ENCODE assay signal across 9 mouse cellular contexts in genomic region chr10:59911561-59912198, GRCm38 (mm10). TPM values are rescaled to one million over a fixed set of nuclear protein-coding genes. Genes with fewer than 3 reads are reported as not detected.
DNase-seq lines count a peak whose midpoint lies in the region; ATAC-seq lines count a peak whose summit lies in the region.
"Had no signal": no experiment of that assay in that cellular context is flagged by ENCODE, and none has a peak within 500 bp of the region (broad histone marks: within the 10 kb centered on the region; RNA-seq: fewer than 3 reads in every experiment).

No protein-coding gene starts in this region.

- no peak for ATAC-seq in heart, embryonic 11.5 days (replicated peaks; ENCODE audit: insufficient number of reproducible peaks, low FRiP score, low TSS enrichment)
- ATAC-seq in kidney, embryonic 14.5 days (ENCODE audit: low FRiP score, low TSS enrichment), result peak; percentile 13; the same call in 1 of the 2 replicates
- ATAC-seq in megakaryocyte progenitor cell, adult 5-6 weeks (replicated peaks; ENCODE audit: poor library complexity), result peak; percentile 36
- no peak for ATAC-seq in erythroid progenitor cell, adult 5-6 weeks (replicated peaks; ENCODE audit: low FRiP score, poor library complexity, severe bottlenecking)

- DNase-seq in B cell, adult 2 months, result peak; percentile 17 to 37
- peak; percentile 81 for DNase-seq in adrenal gland, postnatal 14 days
- DNase-seq in left cerebral cortex, postnatal 14 days (ENCODE audit: low spot score in 2 of 2), result no peak
- DNase-seq in layer of hippocampus, postnatal 25 days (ENCODE audit: extremely low spot score in 1 of 2, low spot score in 1 of 2), result no peak

- H3K27me3 ChIP-seq in heart, embryonic 11.5 days (ENCODE audit: control insufficient read depth, insufficient read depth, low read length), result peaks cover 7% of the 10 kb centered on the region; the same call in 1 of the 2 replicates
- H3K27me3 ChIP-seq in kidney, embryonic 14.5 days (ENCODE audit: control insufficient read depth, insufficient read depth, low read length), result no peaks in the 10 kb centered on the region

- H3K4me2 ChIP-seq in heart, embryonic 11.5 days, result peak overlapping the region; percentile 46
- H3K4me2 ChIP-seq in kidney, embryonic 14.5 days (replicated peaks; ENCODE audit: low read depth, low read length), result peak overlapping the region; percentile 36

- H3K4me3 ChIP-seq in heart, embryonic 11.5 days (ENCODE audit: low read depth, low read length), result peak overlapping the region; percentile 16
- no peak overlapping the region for H3K4me3 ChIP-seq in kidney, embryonic 14.5 days (ENCODE audit: low read length)

- peak overlapping the region; percentile 52; the same call in 1 of the 2 replicates for H3K9ac ChIP-seq in heart, embryonic 11.5 days (ENCODE audit: low read depth, low read length)
- peak overlapping the region; percentile 47 for H3K9ac ChIP-seq in kidney, embryonic 14.5 days (ENCODE audit: low read depth, low read length)

- H3K4me1 ChIP-seq in heart, embryonic 11.5 days (ENCODE audit: control insufficient read depth, insufficient read depth, low read length), result peaks cover 50% of the 10 kb centered on the region
- peaks cover 53% of the 10 kb centered on the region for H3K4me1 ChIP-seq in kidney, embryonic 14.5 days (ENCODE audit: control insufficient read depth, insufficient read depth, low read length)

- H3K36me3 ChIP-seq in heart, embryonic 11.5 days (ENCODE audit: control insufficient read depth, insufficient read depth, low read length), result no peaks in the 10 kb centered on the region
- H3K36me3 ChIP-seq in kidney, embryonic 14.5 days (ENCODE audit: control insufficient read depth, insufficient read depth, low read length), result no peaks in the 10 kb centered on the region

- peak overlapping the region; percentile 37; the same call in 1 of the 2 replicates for H3K27ac ChIP-seq in heart, embryonic 11.5 days (ENCODE audit: low read depth, low read length)
- H3K27ac ChIP-seq in kidney, embryonic 14.5 days (ENCODE audit: low read depth, low read length), result peak overlapping the region; percentile 42; the same call in 1 of the 2 replicates
- H3K27ac ChIP-seq: macrophage had no signal

- intact Hi-C loops in left cerebral cortex, postnatal 14 days (cut with DNase I), result no loop called here

- H3K9me3 ChIP-seq in heart, embryonic 11.5 days (replicated peaks; ENCODE audit: control insufficient read depth, low read length), result no peaks in the 10 kb centered on the region
- no peaks in the 10 kb centered on the region for H3K9me3 ChIP-seq in kidney, embryonic 14.5 days (ENCODE audit: control insufficient read depth, low read length)

- WGBS in heart, embryonic 11.5 days (ENCODE audit: insufficient replicate concordance), result 5% methylated on average over 25 of the region's 25 CpGs
- 2% methylated on average over 25 of the region's 25 CpGs for whole genome bisulfite sequencing in kidney, embryonic 14.5 days

RNA-seq across cellular contexts. Expression of gene Dnajb12, which starts 32.3 kb away (rescaled TPM):
- 49.5 and 50.6 TPM in 2 replicates for total RNA-seq in adrenal gland, postnatal 14 days (2021)
- 30.3 and 31.3 TPM in 2 replicates for polyA plus RNA-seq in heart, embryonic 11.5 days (2014; fragmentation: Nextera tagmentation; extraction: Ambion mirVana)
- polyA plus RNA-seq in kidney, embryonic 14.5 days (2014; fragmentation: Nextera tagmentation; extraction: Ambion mirVana), result 24.6 and 36.0 TPM in 2 replicates
- total RNA-seq in megakaryocyte progenitor cell, adult 5-6 weeks (2015), result 21.1 and 23.3 TPM in 2 replicates
- total RNA-seq in megakaryocyte progenitor cell, adult 5-6 weeks (2017), result 19.3 and 20.2 TPM in 2 replicates
- total RNA-seq in left cerebral cortex, postnatal 14 days (2021), result 10 to 100 TPM; 46.3 to 50.6 TPM
- total RNA-seq in layer of hippocampus, postnatal 25 days (2021), result 10 to 100 TPM; 53.3 to 54.0 TPM
- total RNA-seq in erythroid progenitor cell, adult 5-6 weeks (2015; ENCODE audit: low replicate concordance), result 27.2 and 34.2 TPM in 2 replicates
- total RNA-seq in erythroid progenitor cell, adult 5-6 weeks (2017; ENCODE audit: low replicate concordance), result 30.4 and 32.7 TPM in 2 replicates

RNA-seq across cellular contexts. Expression of gene Ddit4, which starts 40.0 kb away (rescaled TPM):
- total RNA-seq in adrenal gland, postnatal 14 days (2021), result 70.5 and 103 TPM in 2 replicates
- 1.9 and 3.4 TPM in 2 replicates for polyA plus RNA-seq in heart, embryonic 11.5 days (2014; fragmentation: Nextera tagmentation; extraction: Ambion mirVana)
- 1.8 and 2.9 TPM in 2 replicates for polyA plus RNA-seq in kidney, embryonic 14.5 days (2014; fragmentation: Nextera tagmentation; extraction: Ambion mirVana)
- 0.37 and 2.4 TPM in 2 replicates for total RNA-seq in megakaryocyte progenitor cell, adult 5-6 weeks (2015)
- total RNA-seq in megakaryocyte progenitor cell, adult 5-6 weeks (2017), result 0.41 and 0.42 TPM in 2 replicates
- total RNA-seq in left cerebral cortex, postnatal 14 days (2021), result 10 to 100 TPM; 52.5 to 76.3 TPM
- total RNA-seq in layer of hippocampus, postnatal 25 days (2021), result 10 to 100 TPM; 77.1 to 100.0 TPM
- 0.72 and 3.8 TPM in 2 replicates for total RNA-seq in erythroid progenitor cell, adult 5-6 weeks (2015; ENCODE audit: low replicate concordance)
- 1.9 TPM in 1 of 2 replicates, not detected in the other for total RNA-seq in erythroid progenitor cell, adult 5-6 weeks (2017; ENCODE audit: low replicate concordance)

Comparison
In these comparisons a context has a peak if more than half of its experiments do, and no peak if none do; other contexts are left out.
1. DNase-seq: peak in B cell, adult 2 months (2 of 2) and adrenal gland, postnatal 14 days (single experiment); none in left cerebral cortex, postnatal 14 days (0 of 2) and layer of hippocampus, postnatal 25 days (0 of 2).
2. ATAC-seq: peak in kidney, embryonic 14.5 days (single experiment) and megakaryocyte progenitor cell, adult 5-6 weeks (single experiment); none in heart, embryonic 11.5 days (single experiment) and erythroid progenitor cell, adult 5-6 weeks (single experiment).
3. RNA of gene Ddit4, which starts 40.0 kb away (total RNA-seq): 77.1 to 100.0 TPM in layer of hippocampus, postnatal 25 days, 52.5 to 76.3 TPM in left cerebral cortex, postnatal 14 days and 70.5 to 103 TPM in adrenal gland, postnatal 14 days; 0.72 to 3.8 TPM in erythroid progenitor cell, adult 5-6 weeks and 0.37 to 2.4 TPM in megakaryocyte progenitor cell, adult 5-6 weeks; every median in the first group is over 10 times any median in the second.